15 mouse cellular contexts compared by ENCODE assay signal in the genomic region with DNA sequence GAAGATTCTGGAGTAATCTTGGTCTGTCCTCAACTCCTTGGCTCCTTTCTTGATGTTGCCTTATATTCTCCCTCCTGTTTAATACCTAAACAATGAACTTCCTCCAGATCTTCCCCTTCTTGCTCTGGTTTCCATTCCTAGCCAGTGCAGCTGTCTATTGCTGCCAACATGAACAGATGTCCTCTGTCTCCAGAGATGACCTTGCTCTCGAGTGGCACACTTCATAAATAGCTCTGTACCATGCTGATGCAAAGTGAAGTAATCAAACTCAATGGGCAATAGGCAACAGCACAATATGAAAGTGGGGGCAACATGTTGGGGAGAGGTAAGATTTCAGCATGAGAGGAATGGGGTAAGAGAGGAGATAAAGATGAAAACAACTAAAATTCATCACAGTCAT.
"Had no signal": no experiment of that assay in that cellular context is flagged by ENCODE, and none has a peak within 500 bp of the region (broad histone marks: within the 10 kb centered on the region; RNA-seq: fewer than 3 reads in every experiment).

No protein-coding gene starts in this region.

- H3K9ac ChIP-seq: lung, embryonic 14.5 days; midbrain, embryonic 12.5 days; neural tube, embryonic 12.5 days; stomach, embryonic 15.5 days had no signal

- H3K9me3 ChIP-seq: midbrain, embryonic 10.5 days; midbrain, embryonic 12.5 days; neural tube, embryonic 12.5 days; stomach, embryonic 15.5 days had no signal

- H3K4me1 ChIP-seq: midbrain, embryonic 10.5 days; midbrain, embryonic 12.5 days; neural tube, embryonic 12.5 days; stomach, embryonic 15.5 days had no signal

- ATAC-seq: midbrain, embryonic 16.5 days had no signal

- H3K27ac ChIP-seq: midbrain, embryonic 10.5 days; midbrain, embryonic 12.5 days; neural tube, embryonic 12.5 days; stomach, embryonic 15.5 days; stomach, postnatal 0 days had no signal

- H3K27me3 ChIP-seq: midbrain, embryonic 12.5 days; neural tube, embryonic 12.5 days; stomach, embryonic 15.5 days had no signal

- H3K36me3 ChIP-seq: midbrain, embryonic 10.5 days; midbrain, embryonic 12.5 days; neural tube, embryonic 12.5 days; stomach, embryonic 15.5 days had no signal

- H3K4me3 ChIP-seq: midbrain, embryonic 10.5 days; midbrain, embryonic 12.5 days; neural tube, embryonic 12.5 days; stomach, embryonic 15.5 days had no signal

- H3K4me2 ChIP-seq: lung, embryonic 14.5 days; midbrain, embryonic 12.5 days; neural tube, embryonic 12.5 days; stomach, embryonic 15.5 days had no signal

- DNase-seq: lung, adult 18-20 months; lung, embryonic 14.5 days; lung, postnatal 10 days; lung, postnatal 4 days; midbrain, embryonic 14.5 days; right cerebral cortex, postnatal 14 days; thymus, adult 2 months; thymus, postnatal 25 days; thymus, postnatal 4 days had no signal
